Mouse (Mus musculus) frontal cortex, postnatal 25 days (tissue): Measurements from ENCODE around the gene Nup107.
"Not testable (repeated sequence)": the region's sequence is repeated elsewhere in the genome, so short reads cannot be mapped to it uniquely, and the experiment has no call there.

Source experiments
- DNase-seq, 2 experiments: peaks; one replicate each; pipeline ENCODE4 v3.0.0; 2022; ENCODE audit warnings: low spot score in 2 of 2

Gene Nup107

GRCm38 (mm10) chr10:117752304-117752821, 40.1 kb downstream of the Nup107 start:
- no peak for DNase-seq

- DNase-seq, result no peak
These were observed 40.8 kb downstream of the Nup107 start for GRCm38 (mm10) chr10:117751744-117752143.

- DNase-seq, result no peak
These were observed 41.3 kb downstream of the Nup107 start for GRCm38 (mm10) chr10:117751282-117751610.

GRCm38 (mm10) chr10:117750529-117751281, 41.8 kb downstream of the Nup107 start:
- no peak for DNase-seq

GRCm38 (mm10) chr10:117749787-117750343, 42.6 kb downstream of the Nup107 start:
- no peak for DNase-seq

- no peak for DNase-seq
These were observed 43.3 kb downstream of the Nup107 start for GRCm38 (mm10) chr10:117749050-117749686.

- DNase-seq, result no peak
These were observed 44.0 kb downstream of the Nup107 start for GRCm38 (mm10) chr10:117748276-117749049.

- no peak for DNase-seq
These were observed 44.8 kb downstream of the Nup107 start for GRCm38 (mm10) chr10:117747711-117748110.

- peak; percentile 84 to 92 for DNase-seq
These were observed 46.1 kb downstream of the Nup107 start, which contains the start of gene Slc35e3 for GRCm38 (mm10) chr10:117746297-117746883. Gene Slc35e3, minus strand, starts transcription at chr10:117746365.

- not testable (repeated sequence) for DNase-seq
These were observed 46.8 kb downstream of the Nup107 start for GRCm38 (mm10) chr10:117745570-117746296.

GRCm38 (mm10) chr10:117743917-117744316, 48.6 kb downstream of the Nup107 start:
- DNase-seq, result no peak

- no peak for DNase-seq
These were observed 49.3 kb downstream of the Nup107 start for GRCm38 (mm10) chr10:117743182-117743581.

- no peak for DNase-seq
These were observed 49.9 kb downstream of the Nup107 start for GRCm38 (mm10) chr10:117742618-117743017.

- no peak for DNase-seq
These were observed 50.6 kb downstream of the Nup107 start for GRCm38 (mm10) chr10:117741698-117742475.

- DNase-seq, result no peak
These were observed 51.6 kb downstream of the Nup107 start for GRCm38 (mm10) chr10:117740921-117741320.

- no peak for DNase-seq
These were observed 52.3 kb downstream of the Nup107 start for GRCm38 (mm10) chr10:117740171-117740570.

- DNase-seq, result no peak
These were observed 52.9 kb downstream of the Nup107 start for GRCm38 (mm10) chr10:117739648-117739948.

- DNase-seq, result no peak
These were observed 53.4 kb downstream of the Nup107 start for GRCm38 (mm10) chr10:117738928-117739647.

- no peak for DNase-seq
These were observed 54.2 kb downstream of the Nup107 start for GRCm38 (mm10) chr10:117738140-117738921.
